Comparison of ENCODE assay signal across 13 mouse cellular contexts in the genomic region with DNA sequence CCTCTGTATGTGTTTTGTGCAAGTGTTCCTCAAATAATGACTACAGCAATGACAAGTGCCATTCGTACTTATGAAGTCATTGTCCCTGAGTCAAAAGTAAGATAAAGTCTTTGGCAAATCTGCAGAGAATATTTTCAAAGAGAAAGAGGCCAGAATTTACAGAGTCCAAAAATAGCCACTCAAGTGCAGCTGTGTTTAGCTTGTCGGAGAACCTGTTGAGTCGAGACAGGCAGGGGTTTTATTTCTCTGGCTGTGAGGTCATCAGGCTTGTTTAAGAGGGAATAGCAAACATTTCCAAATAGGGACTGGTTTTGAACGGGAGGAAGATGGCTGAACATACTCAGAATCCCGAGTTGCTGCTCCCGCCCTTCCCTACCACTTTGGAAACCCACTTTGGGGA.
DNase-seq lines count a peak whose midpoint lies in the region; ATAC-seq lines count a peak whose summit lies in the region.
"Had no signal": no experiment of that assay in that cellular context is flagged by ENCODE, and none has a peak within 500 bp of the region (broad histone marks: within the 10 kb centered on the region; RNA-seq: fewer than 3 reads in every experiment).

No protein-coding gene starts in this region.

- peak overlapping the region; percentile 85 for H3K27ac ChIP-seq in intestine, embryonic 16.5 days (ENCODE audit: low read length)
- no peak overlapping the region for H3K27ac ChIP-seq in midbrain, embryonic 13.5 days
- H3K27ac ChIP-seq: hindbrain, embryonic 12.5 days; midbrain, embryonic 10.5 days had no signal

- intact Hi-C loops in heart, postnatal 36 days (cut with DNase I): no loop called here

- H3K4me1 ChIP-seq in intestine, embryonic 16.5 days (ENCODE audit: control insufficient read depth, insufficient read depth, low read length): peaks cover 9% of the 10 kb centered on the region
- H3K4me1 ChIP-seq in midbrain, embryonic 13.5 days (replicated peaks): no peaks in the 10 kb centered on the region

- peak; percentile 80 for ATAC-seq in intestine, embryonic 16.5 days
- no peak for ATAC-seq in megakaryocyte, adult 5-6 weeks (ENCODE audit: poor library complexity, severe bottlenecking)
- ATAC-seq in midbrain, embryonic 13.5 days: no peak
- ATAC-seq in megakaryocyte-erythroid progenitor cell, adult 5-6 weeks (replicated peaks; ENCODE audit: low FRiP score, low TSS enrichment, poor library complexity, severe bottlenecking): no peak

- no peaks in the 10 kb centered on the region for H3K36me3 ChIP-seq in intestine, embryonic 16.5 days (ENCODE audit: control insufficient read depth, insufficient read depth, low read length)
- no peaks in the 10 kb centered on the region for H3K36me3 ChIP-seq in midbrain, embryonic 13.5 days
- H3K36me3 ChIP-seq: hindbrain, embryonic 12.5 days; midbrain, embryonic 10.5 days had no signal

- H3K27me3 ChIP-seq in intestine, embryonic 16.5 days (replicated peaks; ENCODE audit: control insufficient read depth, insufficient read depth, low read length): no peaks in the 10 kb centered on the region
- no peaks in the 10 kb centered on the region for H3K27me3 ChIP-seq in midbrain, embryonic 13.5 days
- H3K27me3 ChIP-seq: hindbrain, embryonic 12.5 days had no signal

- no peak overlapping the region for H3K9ac ChIP-seq in intestine, embryonic 16.5 days (ENCODE audit: low read depth, low read length)
- no peak overlapping the region for H3K9ac ChIP-seq in midbrain, embryonic 13.5 days (replicated peaks)
- H3K9ac ChIP-seq: hindbrain, embryonic 12.5 days had no signal

- 27% methylated on average over 6 of the region's 6 CpGs for WGBS in intestine, embryonic 16.5 days
- 85% methylated on average over 6 of the region's 6 CpGs for WGBS in midbrain, embryonic 13.5 days

- no peak overlapping the region for H3K4me2 ChIP-seq in intestine, embryonic 16.5 days (ENCODE audit: low read depth, low read length)
- H3K4me2 ChIP-seq in midbrain, embryonic 13.5 days (replicated peaks): no peak overlapping the region
- H3K4me2 ChIP-seq: hindbrain, embryonic 12.5 days had no signal

- no peaks in the 10 kb centered on the region for H3K9me3 ChIP-seq in intestine, embryonic 16.5 days (ENCODE audit: control insufficient read depth, low read length)
- no peaks in the 10 kb centered on the region for H3K9me3 ChIP-seq in midbrain, embryonic 13.5 days
- H3K9me3 ChIP-seq: hindbrain, embryonic 12.5 days; midbrain, embryonic 10.5 days had no signal

- peak; percentile 77 for DNase-seq in heart, adult 8-10 months (ENCODE audit: low spot score)
- no peak for DNase-seq in heart, postnatal 36 days
- peak; percentile 72 to 77 for DNase-seq in heart, adult 9 months (ENCODE audit: low spot score in 2 of 2)
- DNase-seq in lung, postnatal 4 days: peak; percentile 32 to 44
- DNase-seq: kidney, postnatal 14 days; right cerebral cortex, postnatal 25 days; thymus, adult 2 months had no signal

- no peak overlapping the region for H3K4me3 ChIP-seq in intestine, embryonic 16.5 days (ENCODE audit: low read length)
- H3K4me3 ChIP-seq in midbrain, embryonic 13.5 days (replicated peaks): no peak overlapping the region
- H3K4me3 ChIP-seq: hindbrain, embryonic 12.5 days; midbrain, embryonic 10.5 days had no signal

Comparison
In these comparisons a context has a peak if more than half of its experiments do, and no peak if none do; other contexts are left out.
1. DNase-seq: peak in heart, adult 8-10 months (single experiment), heart, adult 9 months (2 of 2) and lung, postnatal 4 days (2 of 2); none in heart, postnatal 36 days (0 of 2).